Mouse (Mus musculus) liver, adult 2 months (tissue): ENCODE data around the gene Ppef1.

ENCODE experiments used
- CTCF ChIP-seq: fragments of 200-500 bp; IDR thresholded peaks from 2 replicates; pipeline ENCODE4 v1.5.1; 2011; ENCODE audit warnings: low read depth, low read length, control low read depth
- POLR2A ChIP-seq: fragments of 200-500 bp; IDR thresholded peaks from 2 replicates; pipeline ENCODE4 v1.6.1; 2011; ENCODE audit warnings: low read length, control low read depth; ENCODE audit not compliant: insufficient read depth; ENCODE audit errors: extremely low read depth

- TF ChIP-seq CTCF, result no peak
- no peak for TF ChIP-seq POLR2A
Measured at GRCm38 (mm10) chrX:160748653-160749052, 13.1 kb upstream of the Ppef1 start.
